Mouse (Mus musculus): ENCODE measurements around the gene Fam92b. TPM values are rescaled to one million over a fixed set of nuclear protein-coding genes. Genes with fewer than 3 reads are reported as not detected.
A peak's percentile ranks its signal among the peaks of the same experiment; 100 is the strongest.

Gene Fam92b
- total and polyA plus RNA-seq, 3 experiments, result not detected

DNA sequence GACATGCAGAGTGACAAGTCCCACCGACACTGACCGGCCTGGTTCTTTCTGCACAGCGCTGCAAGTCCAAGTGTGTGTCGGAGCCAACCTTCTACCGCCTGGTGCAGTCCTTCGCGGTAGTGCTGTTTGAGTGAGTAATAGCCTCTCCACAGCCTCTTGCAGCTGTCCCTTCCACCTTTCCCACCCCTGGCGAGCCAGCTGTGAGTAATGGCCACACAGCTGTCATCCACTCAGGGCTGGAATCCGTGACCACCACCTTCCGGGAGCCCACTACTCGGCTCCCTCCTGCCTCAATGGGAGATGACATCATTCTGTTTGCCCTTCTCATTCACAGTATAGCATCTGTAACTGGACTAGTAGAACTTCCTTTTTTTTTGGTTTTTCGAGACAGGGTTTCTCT lies 27.2 kb downstream of the Fam92b start:
- no peaks in the 10 kb centered on the region for H3K4me1 ChIP-seq (ENCODE audit: control insufficient read depth in 1 of 2, insufficient read depth in 2 of 2, low read length in 2 of 2)
- H3K79me2 ChIP-seq (ENCODE audit: control insufficient read depth, insufficient read depth, low read length, poor library complexity), result no peaks in the 10 kb centered on the region
- H3K9ac ChIP-seq (ENCODE audit: control insufficient read depth, low read depth, low read length, poor library complexity, severe bottlenecking), result no peak overlapping the region
- no peaks in the 10 kb centered on the region for H3K9me3 ChIP-seq (replicated peaks; ENCODE audit: insufficient read depth, low read length)
- no peaks in the 10 kb centered on the region for H3K36me3 ChIP-seq (ENCODE audit: control insufficient read depth in 1 of 2, insufficient read depth in 2 of 2, low read length in 2 of 2)
- TF ChIP-seq ZKSCAN1 (IDR thresholded peaks at IDR 0.05; ENCODE audit: low read depth, low read length), result no peak
- TF ChIP-seq SIN3A (IDR thresholded peaks at IDR 0.05; ENCODE audit: low read length), result no peak
- TF ChIP-seq CHD1 (IDR thresholded peaks at IDR 0.05; ENCODE audit: low read depth, low read length), result no peak
- no peak for TF ChIP-seq ELF1 (IDR thresholded peaks at IDR 0.05; ENCODE audit: low read depth, low read length)
- TF ChIP-seq MAFK (IDR thresholded peaks at IDR 0.05; ENCODE audit: borderline replicate concordance, low read depth, low read length), result no peak
- TF ChIP-seq HCFC1 (IDR thresholded peaks at IDR 0.05; ENCODE audit: low read depth, low read length), result no peak
- TF ChIP-seq ETS1 (IDR thresholded peaks at IDR 0.05; ENCODE audit: low read depth, low read length), result no peak
- no peak for TF ChIP-seq SMC3 (IDR thresholded peaks at IDR 0.05; ENCODE audit: low read depth, low read length)
- TF ChIP-seq POLR2A (IDR thresholded peaks at IDR 0.05; ENCODE audit: control insufficient read depth in 1 of 2, insufficient read depth in 1 of 2, low read depth in 1 of 2, low read length in 2 of 2, poor library complexity in 1 of 2), result no peak
- no peak for TF ChIP-seq MYB (IDR thresholded peaks at IDR 0.05; ENCODE audit: low read depth, low read length)
- TF ChIP-seq MAX (IDR thresholded peaks at IDR 0.05; ENCODE audit: low read length), result no peak
- no peak for TF ChIP-seq E2F4 (IDR thresholded peaks at IDR 0.05; ENCODE audit: borderline replicate concordance, low read depth, low read length)
- TF ChIP-seq POLR2AphosphoS2 (IDR thresholded peaks at IDR 0.05; ENCODE audit: low read length), result no peak
- TF ChIP-seq USF2 (IDR thresholded peaks at IDR 0.05; ENCODE audit: borderline replicate concordance in 1 of 2, insufficient read depth in 1 of 2, low read depth in 1 of 2, low read length in 2 of 2), result no peak
- H3K27ac ChIP-seq (ENCODE audit: control insufficient read depth, low read depth, low read length), result no peak overlapping the region
- no peak overlapping the region for H3K4me3 ChIP-seq (ENCODE audit: control insufficient read depth in 1 of 2, insufficient read depth in 1 of 2, low read depth in 2 of 2, low read length in 2 of 2)
- H3K27me3 ChIP-seq (ENCODE audit: control insufficient read depth in 1 of 2, insufficient read depth in 2 of 2, low read length in 2 of 2), result no peaks in the 10 kb centered on the region
- no peak for DNase-seq (ENCODE audit: low read depth, low spot score)

DNA sequence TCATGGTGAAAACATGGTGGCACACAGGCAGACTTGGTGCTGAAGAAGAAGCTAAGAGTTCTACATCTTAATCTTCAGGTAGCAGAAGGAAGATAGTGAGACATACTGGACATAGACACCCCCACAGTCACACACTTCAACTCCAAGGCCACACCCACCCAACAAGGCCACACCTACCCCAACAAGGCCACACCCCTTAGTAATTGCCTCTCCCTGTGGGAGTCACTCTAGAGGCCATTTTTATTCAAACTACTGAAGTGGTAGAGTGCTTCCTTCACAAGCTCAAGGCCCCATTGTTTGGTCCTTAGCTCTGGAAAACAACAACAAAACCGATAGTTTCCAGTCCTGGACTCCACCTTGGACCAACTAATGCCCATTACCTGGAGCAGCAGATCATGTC lies 31.2 kb downstream of the Fam92b start:
- no peaks in the 10 kb centered on the region for H3K79me2 ChIP-seq (ENCODE audit: control insufficient read depth, insufficient read depth, low read length, poor library complexity)
- H3K4me3 ChIP-seq (ENCODE audit: control insufficient read depth in 1 of 2, insufficient read depth in 1 of 2, low read depth in 2 of 2, low read length in 2 of 2), result no peak overlapping the region
- peak; percentile 12 for DNase-seq (ENCODE audit: low read depth, low spot score)
- no peak for TF ChIP-seq HCFC1 (IDR thresholded peaks at IDR 0.05; ENCODE audit: low read depth, low read length)
- TF ChIP-seq MAZ (IDR thresholded peaks at IDR 0.05; ENCODE audit: low read depth, low read length), result no peak
- TF ChIP-seq GATA1 (IDR thresholded peaks at IDR 0.05; ENCODE audit: low read depth, low read length), result no peak
- no peak for TF ChIP-seq BHLHE40 (IDR thresholded peaks at IDR 0.05; ENCODE audit: borderline replicate concordance, low read depth, low read length)
- TF ChIP-seq CHD1 (IDR thresholded peaks at IDR 0.05; ENCODE audit: low read depth, low read length), result no peak
- TF ChIP-seq POLR2AphosphoS2 (IDR thresholded peaks at IDR 0.05; ENCODE audit: low read length), result no peak
- no peak for TF ChIP-seq RAD21 (IDR thresholded peaks at IDR 0.05; ENCODE audit: low read depth, low read length)
- no peak for TF ChIP-seq CHD2 (IDR thresholded peaks at IDR 0.05; ENCODE audit: low read length)
- TF ChIP-seq USF2 (IDR thresholded peaks at IDR 0.05; ENCODE audit: borderline replicate concordance in 1 of 2, insufficient read depth in 1 of 2, low read depth in 1 of 2, low read length in 2 of 2), result no peak
- no peak for TF ChIP-seq CTCF (IDR thresholded peaks at IDR 0.05 in 2 of 3, conservative IDR thresholded peaks at IDR 0.05 in 1 of 3; ENCODE audit: control insufficient read depth in 1 of 3, insufficient read depth in 1 of 3, low read depth in 2 of 3, low read length in 3 of 3, poor library complexity in 1 of 3, severe bottlenecking in 1 of 3)
- TF ChIP-seq ZMIZ1 (IDR thresholded peaks at IDR 0.05; ENCODE audit: low read depth, low read length), result no peak
- TF ChIP-seq MAX (IDR thresholded peaks at IDR 0.05; ENCODE audit: low read length), result no peak
- no peak for TF ChIP-seq TCF12 (IDR thresholded peaks at IDR 0.05; ENCODE audit: low read depth, low read length)
- no peak for TF ChIP-seq ELF1 (IDR thresholded peaks at IDR 0.05; ENCODE audit: low read depth, low read length)
- no peaks in the 10 kb centered on the region for H3K9me3 ChIP-seq (replicated peaks; ENCODE audit: insufficient read depth, low read length)
- no peak overlapping the region for H3K9ac ChIP-seq (ENCODE audit: control insufficient read depth, low read depth, low read length, poor library complexity, severe bottlenecking)
- H3K27ac ChIP-seq (ENCODE audit: control insufficient read depth, low read depth, low read length), result no peak overlapping the region
- no peaks in the 10 kb centered on the region for H3K36me3 ChIP-seq (ENCODE audit: control insufficient read depth in 1 of 2, insufficient read depth in 2 of 2, low read length in 2 of 2)
- H3K27me3 ChIP-seq (ENCODE audit: control insufficient read depth in 1 of 2, insufficient read depth in 2 of 2, low read length in 2 of 2), result no peaks in the 10 kb centered on the region
- H3K4me1 ChIP-seq (ENCODE audit: control insufficient read depth in 1 of 2, insufficient read depth in 2 of 2, low read length in 2 of 2), result no peaks in the 10 kb centered on the region

Data from MEL (cell line).